Mouse (Mus musculus): ENCODE data around the gene Vsig10.
"Not testable (repeated sequence)": the region's sequence is repeated elsewhere in the genome, so short reads cannot be mapped to it uniquely, and the experiment has no call there.

Vsig10 gene

GRCm38 (mm10) chr5:117356365-117357128 is 37.7 kb downstream of the Vsig10 start:
- DNase-seq, result peak; percentile 51

- DNase-seq, result peak; percentile 85
These were observed 38.2 kb downstream of the Vsig10 start, which contains the start of gene Wsb2 for GRCm38 (mm10) chr5:117357129-117357477. Wsb2 (plus strand) TSS chr5:117357304.

- DNase-seq, result no peak
These were observed 38.8 kb downstream of the Vsig10 start for GRCm38 (mm10) chr5:117357478-117358247.

GRCm38 (mm10) chr5:117358248-117358630 is 39.4 kb downstream of the Vsig10 start:
- DNase-seq, result no peak

- peak; percentile 78 for DNase-seq
These were observed 39.8 kb downstream of the Vsig10 start for GRCm38 (mm10) chr5:117358725-117359124.

GRCm38 (mm10) chr5:117359497-117360227 is 40.8 kb downstream of the Vsig10 start:
- DNase-seq, result no peak

- no peak for DNase-seq
These were observed 41.3 kb downstream of the Vsig10 start for GRCm38 (mm10) chr5:117360228-117360515.

- no peak for DNase-seq
These were observed 42.0 kb downstream of the Vsig10 start for GRCm38 (mm10) chr5:117360631-117361541.

GRCm38 (mm10) chr5:117361590-117361989 is 42.7 kb downstream of the Vsig10 start:
- no peak for DNase-seq

GRCm38 (mm10) chr5:117363066-117363782 is 44.3 kb downstream of the Vsig10 start:
- DNase-seq, result no peak

- no peak for DNase-seq
These were observed 45.9 kb downstream of the Vsig10 start for GRCm38 (mm10) chr5:117364821-117365220.

- no peak for DNase-seq
These were observed 47.1 kb downstream of the Vsig10 start for GRCm38 (mm10) chr5:117365904-117366561.

GRCm38 (mm10) chr5:117367206-117367605 is 48.3 kb downstream of the Vsig10 start:
- DNase-seq, result no peak

- DNase-seq, result no peak
These were observed 51.7 kb downstream of the Vsig10 start for GRCm38 (mm10) chr5:117370592-117370991.

- DNase-seq, result no peak
These were observed 54.5 kb downstream of the Vsig10 start for GRCm38 (mm10) chr5:117373418-117373817.

GRCm38 (mm10) chr5:117374372-117375049 is 55.6 kb downstream of the Vsig10 start:
- DNase-seq, result peak; percentile 62

- peak; percentile 59 for DNase-seq
These were observed 57.5 kb downstream of the Vsig10 start for GRCm38 (mm10) chr5:117376331-117376761.

- not testable (repeated sequence) for DNase-seq
These were observed 58.8 kb downstream of the Vsig10 start for GRCm38 (mm10) chr5:117377731-117378130.

- no peak for DNase-seq
These were observed 61.3 kb downstream of the Vsig10 start for GRCm38 (mm10) chr5:117380199-117380598.

- no peak for DNase-seq
These were observed 62.9 kb downstream of the Vsig10 start for GRCm38 (mm10) chr5:117381785-117382184.

GRCm38 (mm10) chr5:117383198-117383597 is 64.3 kb downstream of the Vsig10 start:
- no peak for DNase-seq
